Mouse (Mus musculus) erythroblast, embryonic 14.5 days (primary cell): Measurements from ENCODE around the gene 1700030J22Rik.

ENCODE experiments used
- GATA1 ChIP-seq: IDR thresholded peaks from 2 replicates; pipeline ENCODE4 v1.6.1; 2012; ENCODE audit warnings: low read length, inconsistent platforms, mixed read lengths
- TAL1 ChIP-seq: IDR thresholded peaks from 3 replicates; pipeline ENCODE4 v1.6.1; 2012; ENCODE audit warnings: low read length, inconsistent platforms, mixed read lengths

GRCm38 (mm10) chr8:116989842-116990241, 11.1 kb upstream of the 1700030J22Rik start:
- no peak for TF ChIP-seq GATA1
- no peak for TF ChIP-seq TAL1
